Mouse (Mus musculus) spleen, adult 2 months (tissue): ENCODE data around the gene Vps45. TPM values are rescaled to one million over a fixed set of nuclear protein-coding genes. Genes with fewer than 3 reads are reported as not detected.
A peak's percentile ranks its signal among the peaks of the same experiment; 100 is the strongest.

Experiments
- DNase-seq, 2 experiments: peaks; one replicate each; pipeline versions ENCODE4 v3.0.0 to v3.0.0-alpha.2; 2012 to 2021; ENCODE audit warnings: low spot score in 2 of 2, low read depth in 1 of 2
- H3K27ac ChIP-seq: fragments of 200-500 bp; 2 replicates; pipeline ENCODE4 v1.5.1; 2012; ENCODE audit warnings: low read length, inconsistent platforms; ENCODE audit not compliant: insufficient read depth
- H3K27me3 ChIP-seq: fragments of 200-500 bp; 2 replicates; pipeline ENCODE4 v1.6.1; 2012; ENCODE audit warnings: mild to moderate bottlenecking, moderate library complexity, low read length, inconsistent platforms; ENCODE audit not compliant: control insufficient read depth, insufficient read depth
- H3K36me3 ChIP-seq: fragments of 200-500 bp; 2 replicates; pipeline ENCODE4 v1.6.1; 2012; ENCODE audit warnings: mild to moderate bottlenecking, low read length, inconsistent platforms; ENCODE audit not compliant: control insufficient read depth, insufficient read depth
- H3K4me1 ChIP-seq: fragments of 200-500 bp; 2 replicates; pipeline ENCODE4 v1.6.1; 2011; ENCODE audit warnings: inconsistent platforms; ENCODE audit not compliant: control insufficient read depth, insufficient read depth, insufficient read length
- H3K4me3 ChIP-seq: fragments of 200-500 bp; 2 replicates; pipeline ENCODE4 v1.5.1; 2011; ENCODE audit warnings: mild to moderate bottlenecking, inconsistent platforms; ENCODE audit not compliant: insufficient read depth, insufficient read length; ENCODE audit errors: extremely low read depth
- CTCF ChIP-seq: fragments of 200-500 bp; IDR thresholded peaks from 2 replicates; pipeline ENCODE4 v1.5.1; 2011; ENCODE audit warnings: mild to moderate bottlenecking, inconsistent platforms; ENCODE audit not compliant: insufficient read depth, insufficient read length, insufficient replicate concordance; ENCODE audit errors: extremely low read depth
- POLR2A ChIP-seq: fragments of 200-500 bp; IDR thresholded peaks from 2 replicates; pipeline ENCODE4 v1.6.1; 2011; ENCODE audit warnings: low read depth, low read length, inconsistent platforms
- WGBS: fragments of 180-500 bp; shearing (Covaris S2); methylation state at CpG from one replicate; pipeline ENCODE4 v1.1.7; 2018; 5-methylcytosine and 5-hydroxymethylcytosine counted together
- polyA plus RNA-seq: library from polyadenylated mRNA; depleted of rRNA; stranded (reverse); fragments of >200 nt; gene quantifications from 2 replicates; pipeline ENCODE4 v1.2.3, GENCODE M21; 2012

Vps45 gene
- polyA plus RNA-seq, 1 experiment: 2.0 TPM

- TF ChIP-seq CTCF: peak; percentile 7; the same call in 1 of the 2 replicates
- no peak for TF ChIP-seq POLR2A
- WGBS: 32% methylated on average over 20 of the region's 20 CpGs
- Histone ChIP-seq H3K4me1 (no peaks in the 10 kb centered on the region), H3K27ac (no peak overlapping the region), H3K27me3 (no peaks in the 10 kb centered on the region), H3K4me3 (no peak overlapping the region), H3K36me3 (no peaks in the 10 kb centered on the region)
- peak; percentile 15 to 33 for DNase-seq
Measured at GRCm38 (mm10) chr3:96065754-96066375, 7.6 kb upstream of the Vps45 start.

DNA sequence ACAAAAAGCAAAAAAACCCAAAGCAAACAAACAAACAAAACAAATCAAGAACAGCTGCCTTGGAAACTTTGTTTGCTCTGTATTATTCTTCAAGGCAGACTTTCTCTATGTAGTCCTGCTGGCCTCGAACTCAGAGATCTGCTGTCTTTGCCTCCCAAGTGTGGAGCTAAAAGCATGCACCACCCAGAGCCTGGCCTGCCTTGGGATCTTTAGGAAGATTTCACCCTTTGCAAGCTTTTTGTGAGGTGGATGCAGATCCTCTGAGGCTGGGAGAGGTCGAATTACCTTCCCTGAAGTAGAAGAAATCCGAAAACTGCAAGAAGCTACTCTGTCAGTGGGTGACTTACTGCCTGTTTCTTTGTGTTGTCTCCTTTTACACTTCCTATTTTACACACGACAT is 6.9 kb upstream of the Vps45 start:
- no peak for TF ChIP-seq CTCF
- TF ChIP-seq POLR2A: no peak
- Histone ChIP-seq H3K27ac (no peak overlapping the region), H3K36me3 (no peaks in the 10 kb centered on the region), H3K4me3 (no peak overlapping the region), H3K27me3 (no peaks in the 10 kb centered on the region), H3K4me1 (no peaks in the 10 kb centered on the region)
- DNase-seq: no peak
- WGBS: 58% methylated on average over 4 of the region's 4 CpGs

DNA sequence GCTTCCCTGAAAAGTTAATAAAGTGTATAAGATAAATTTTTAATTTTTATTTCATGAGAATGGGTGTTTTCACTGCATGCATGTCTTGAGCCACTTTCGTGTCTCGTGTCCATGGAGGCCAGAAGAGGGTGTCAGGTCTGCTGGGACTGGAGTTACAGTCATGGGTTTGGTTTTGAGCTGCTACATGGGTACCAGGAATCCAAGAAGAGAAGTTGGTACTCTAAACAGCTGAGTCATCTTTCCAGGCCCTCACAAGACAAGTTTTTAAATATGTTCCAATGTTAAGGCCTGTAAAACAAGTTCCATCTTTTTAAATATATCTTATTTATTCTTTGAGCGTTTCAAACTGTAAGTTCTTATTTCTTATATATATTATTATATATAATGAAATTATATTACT is 6.0 kb upstream of the Vps45 start:
- WGBS: 75% methylated on average over 3 of the region's 3 CpGs
- Histone ChIP-seq H3K27ac (no peak overlapping the region), H3K27me3 (no peaks in the 10 kb centered on the region), H3K4me1 (no peaks in the 10 kb centered on the region), H3K4me3 (no peak overlapping the region), H3K36me3 (no peaks in the 10 kb centered on the region)
- TF ChIP-seq CTCF: no peak
- TF ChIP-seq POLR2A: no peak
- no peak for DNase-seq

- H3K27ac ChIP-seq: no peak overlapping the region
- WGBS: 88% methylated on average over 2 of the region's 2 CpGs
- no peaks in the 10 kb centered on the region; the same call in 1 of the 2 replicates for H3K4me1 ChIP-seq
- no peak for DNase-seq
- H3K4me3 ChIP-seq: no peak overlapping the region
- H3K27me3 ChIP-seq: no peaks in the 10 kb centered on the region
- H3K36me3 ChIP-seq: no peaks in the 10 kb centered on the region
- TF ChIP-seq CTCF: no peak
- no peak for TF ChIP-seq POLR2A
Measured at GRCm38 (mm10) chr3:96063299-96063698, 5.0 kb upstream of the Vps45 start.

DNA sequence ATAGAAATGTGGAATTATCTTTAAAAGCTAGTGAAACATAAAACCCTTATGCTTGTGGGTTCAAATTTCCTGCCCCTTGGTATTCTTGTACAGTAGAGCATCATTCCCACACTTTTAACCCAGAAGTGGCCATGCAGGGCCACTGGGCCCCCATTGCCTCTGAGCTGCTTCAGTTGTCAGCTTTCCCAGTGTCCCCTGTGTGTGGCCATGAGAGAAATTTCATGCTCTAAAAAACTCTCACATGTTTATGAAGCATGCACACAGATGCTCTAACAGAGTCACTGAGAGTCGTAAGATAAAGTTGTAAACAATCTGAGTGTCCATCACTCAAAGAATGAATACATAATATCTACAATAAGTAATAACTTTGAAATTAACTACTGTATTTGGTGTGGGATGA is 1.9 kb upstream of the Vps45 start:
- Histone ChIP-seq H3K4me3 (no peak overlapping the region), H3K27me3 (no peaks in the 10 kb centered on the region), H3K36me3 (peaks cover 1% of the 10 kb centered on the region), H3K4me1 (peaks cover 4% of the 10 kb centered on the region; the same call in 1 of the 2 replicates), H3K27ac (no peak overlapping the region)
- TF ChIP-seq POLR2A (no peak), CTCF (no peak)
- no peak for DNase-seq
- WGBS: 90% methylated on average over 1 of the region's 1 CpGs

GRCm38 (mm10) chr3:96057747-96058204 is 490 bp downstream of the Vps45 start:
- TF ChIP-seq POLR2A (no peak), CTCF (no peak)
- H3K4me3 ChIP-seq: peak overlapping the region; percentile 70
- H3K27me3 ChIP-seq: no peaks in the 10 kb centered on the region
- under 1% methylated on average over 26 of the region's 26 CpGs for WGBS
- H3K36me3 ChIP-seq: peaks cover 2% of the 10 kb centered on the region
- DNase-seq: peak; percentile 65 to 74
- H3K4me1 ChIP-seq: peaks cover 4% of the 10 kb centered on the region; the same call in 1 of the 2 replicates
- peak overlapping the region; percentile 10; the same call in 1 of the 2 replicates for H3K27ac ChIP-seq

GRCm38 (mm10) chr3:96056031-96056430 is 2.2 kb downstream of the Vps45 start:
- H3K4me1 ChIP-seq: peaks cover 4% of the 10 kb centered on the region; the same call in 1 of the 2 replicates
- no peak overlapping the region for H3K27ac ChIP-seq
- WGBS: 90% methylated on average over 4 of the region's 4 CpGs
- no peaks in the 10 kb centered on the region for H3K27me3 ChIP-seq
- no peak for DNase-seq
- H3K36me3 ChIP-seq: peaks cover 3% of the 10 kb centered on the region
- no peak for TF ChIP-seq CTCF
- no peak for TF ChIP-seq POLR2A
- H3K4me3 ChIP-seq: no peak overlapping the region
